Mouse (Mus musculus): ENCODE measurements at regions not wholly inside any gene's neighbourhood (a gene's known extent, or its start where the extent isn't known, plus 50 kb on each side); places are given as distances from the start of the nearest gene placed in this dataset.
"Not testable (repeated sequence)": the region's sequence is repeated elsewhere in the genome, so short reads cannot be mapped to it uniquely, and the experiment has no call there.

DNA sequence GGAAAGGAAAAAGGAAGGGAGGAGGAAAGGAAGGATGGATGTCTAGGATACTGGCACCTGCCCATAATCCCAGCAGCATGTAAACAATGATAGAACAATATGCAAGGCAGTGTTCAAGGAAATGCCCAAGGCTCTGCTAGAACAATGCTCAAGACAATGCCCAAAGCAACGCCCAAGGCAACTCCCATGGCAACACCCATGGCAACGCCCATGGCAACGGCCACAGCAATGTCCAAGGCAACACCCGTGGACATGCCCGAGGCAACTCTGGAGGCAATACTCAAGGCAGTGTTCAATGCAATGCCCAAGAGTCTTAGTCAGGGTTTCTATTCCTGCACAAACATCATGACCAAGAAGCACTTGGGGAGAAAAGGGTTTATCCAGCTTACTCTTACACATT lies 231.5 kb upstream of the Vmn1r3 start:
- ATAC-seq (ENCODE audit: low read depth): no peak
- no peak overlapping the region for H3K4me2 ChIP-seq (ENCODE audit: low read depth, low read length)
- H3K9me3 ChIP-seq (ENCODE audit: control insufficient read depth, low read length): no peaks in the 10 kb centered on the region
- DNase-seq (ENCODE audit: low spot score): no peak
- no peaks in the 10 kb centered on the region for H3K27me3 ChIP-seq (replicated peaks; ENCODE audit: control insufficient read depth, insufficient read depth, low read length)
- no peak overlapping the region for H3K4me3 ChIP-seq (ENCODE audit: low read depth, low read length)
- no peak overlapping the region for H3K27ac ChIP-seq (replicated peaks; ENCODE audit: low read depth, low read length)
- no peaks in the 10 kb centered on the region for H3K36me3 ChIP-seq (ENCODE audit: control insufficient read depth, insufficient read depth, low read length)
- H3K9ac ChIP-seq (ENCODE audit: low read depth, low read length): no peak overlapping the region
- no peaks in the 10 kb centered on the region for H3K4me1 ChIP-seq (ENCODE audit: control insufficient read depth, insufficient read depth, low read length)
- 81% methylated on average over 5 of the region's 5 CpGs for WGBS

DNA sequence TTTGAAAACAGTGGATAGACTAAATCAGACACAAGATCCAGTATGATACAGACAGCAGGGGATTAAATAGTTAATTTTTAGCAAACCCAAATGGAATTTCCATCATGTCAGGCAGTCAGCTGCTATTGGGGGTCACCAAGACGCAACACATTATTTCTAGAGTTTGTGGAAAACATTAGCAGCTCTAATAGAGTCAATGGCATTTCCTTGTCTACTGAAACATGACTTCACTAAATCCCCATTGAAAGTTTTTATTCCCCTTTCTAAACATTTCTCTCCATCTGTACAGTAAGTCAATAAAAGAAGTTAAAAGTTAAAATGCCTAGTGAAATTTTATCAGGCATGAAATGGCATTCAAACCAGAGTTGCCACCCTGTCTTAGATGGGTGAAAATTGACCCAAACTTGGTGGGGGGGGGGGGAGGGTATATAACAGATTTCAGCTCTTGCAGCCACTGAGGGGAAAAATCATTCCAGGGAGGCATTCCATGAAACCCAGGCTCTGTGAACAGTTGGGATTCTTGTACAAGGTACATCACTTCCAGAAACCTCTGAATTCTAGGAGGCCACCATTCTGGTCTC lies 229.4 kb upstream of the Vmn1r3 start:
- not testable (repeated sequence) for H3K4me3 ChIP-seq (ENCODE audit: low read depth, low read length); H3K36me3 ChIP-seq (ENCODE audit: control insufficient read depth, insufficient read depth, low read length); H3K4me1 ChIP-seq (ENCODE audit: control insufficient read depth, insufficient read depth, low read length); DNase-seq (ENCODE audit: low spot score); H3K9ac ChIP-seq (ENCODE audit: low read depth, low read length); ATAC-seq (ENCODE audit: low read depth); H3K9me3 ChIP-seq (ENCODE audit: control insufficient read depth, low read length); H3K27ac ChIP-seq (replicated peaks; ENCODE audit: low read depth, low read length); H3K4me2 ChIP-seq (ENCODE audit: low read depth, low read length); H3K27me3 ChIP-seq (replicated peaks; ENCODE audit: control insufficient read depth, insufficient read depth, low read length)
- 31% methylated on average over 1 of the region's 1 CpGs for WGBS

GRCm38 (mm10) chr4:3413493-3414441 lies 228.6 kb upstream of the Vmn1r3 start:
- WGBS: 69% methylated on average over 15 of the region's 15 CpGs
- no peaks in the 10 kb centered on the region for H3K9me3 ChIP-seq (ENCODE audit: control insufficient read depth, low read length)
- ATAC-seq (ENCODE audit: low read depth): no peak
- DNase-seq (ENCODE audit: low spot score): no peak
- no peak overlapping the region for H3K27ac ChIP-seq (replicated peaks; ENCODE audit: low read depth, low read length)
- H3K4me1 ChIP-seq (ENCODE audit: control insufficient read depth, insufficient read depth, low read length): no peaks in the 10 kb centered on the region
- H3K4me2 ChIP-seq (ENCODE audit: low read depth, low read length): no peak overlapping the region
- H3K27me3 ChIP-seq (replicated peaks; ENCODE audit: control insufficient read depth, insufficient read depth, low read length): no peaks in the 10 kb centered on the region
- no peaks in the 10 kb centered on the region for H3K36me3 ChIP-seq (ENCODE audit: control insufficient read depth, insufficient read depth, low read length)
- no peak overlapping the region for H3K9ac ChIP-seq (ENCODE audit: low read depth, low read length)
- no peak overlapping the region for H3K4me3 ChIP-seq (ENCODE audit: low read depth, low read length)

DNA sequence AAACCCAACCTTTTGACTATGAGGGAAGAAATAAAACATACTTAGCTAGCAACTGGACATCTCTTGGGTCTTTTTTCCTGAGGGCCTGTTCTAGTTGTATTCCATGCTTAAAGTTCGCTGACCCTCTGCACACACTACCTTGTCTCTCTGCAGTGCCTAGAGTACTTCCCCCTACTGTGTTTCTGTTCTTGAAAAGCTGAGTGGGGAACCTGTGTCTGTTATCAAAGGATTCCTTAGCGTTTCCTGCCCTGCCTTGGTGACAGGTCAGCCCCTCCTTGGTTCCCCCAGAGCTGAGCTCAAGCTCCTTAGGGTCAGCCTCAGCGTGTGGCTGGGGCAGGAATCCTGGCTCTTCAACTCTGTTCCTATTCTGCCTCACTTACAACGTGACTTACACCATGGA lies 227.2 kb upstream of the Vmn1r3 start:
- ATAC-seq (ENCODE audit: low read depth); DNase-seq (ENCODE audit: low spot score); H3K4me2 ChIP-seq (ENCODE audit: low read depth, low read length); H3K36me3 ChIP-seq (ENCODE audit: control insufficient read depth, insufficient read depth, low read length); H3K27me3 ChIP-seq (replicated peaks; ENCODE audit: control insufficient read depth, insufficient read depth, low read length); H3K4me1 ChIP-seq (ENCODE audit: control insufficient read depth, insufficient read depth, low read length); H3K27ac ChIP-seq (replicated peaks; ENCODE audit: low read depth, low read length); H3K4me3 ChIP-seq (ENCODE audit: low read depth, low read length); H3K9ac ChIP-seq (ENCODE audit: low read depth, low read length); H3K9me3 ChIP-seq (ENCODE audit: control insufficient read depth, low read length): not testable (repeated sequence)
- WGBS: 53% methylated on average over 4 of the region's 4 CpGs

DNA sequence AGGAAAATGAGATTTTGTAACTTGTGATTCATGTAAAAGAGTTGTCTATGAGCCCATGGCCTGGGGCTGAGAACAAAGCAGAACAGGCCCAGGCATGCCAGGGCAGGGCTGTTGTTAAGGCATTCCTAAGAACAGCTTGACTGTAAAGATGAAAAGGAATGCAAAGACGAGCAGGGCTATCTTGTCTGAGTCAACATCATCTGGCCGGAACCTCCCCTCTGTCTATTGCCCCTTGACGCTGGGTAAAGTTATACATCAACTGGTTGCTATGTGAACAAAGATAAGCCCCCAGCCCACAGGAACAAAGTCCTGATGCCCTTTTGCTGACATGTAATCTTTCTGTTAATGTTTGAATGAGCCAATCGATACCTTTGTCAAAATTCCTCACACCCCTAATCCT lies 217.7 kb upstream of the Vmn1r3 start:
- H3K9me3 ChIP-seq (ENCODE audit: control insufficient read depth, low read length); H3K36me3 ChIP-seq (ENCODE audit: control insufficient read depth, insufficient read depth, low read length); H3K27ac ChIP-seq (replicated peaks; ENCODE audit: low read depth, low read length); H3K4me1 ChIP-seq (ENCODE audit: control insufficient read depth, insufficient read depth, low read length); ATAC-seq (ENCODE audit: low read depth); H3K27me3 ChIP-seq (replicated peaks; ENCODE audit: control insufficient read depth, insufficient read depth, low read length); DNase-seq (ENCODE audit: low spot score); H3K4me3 ChIP-seq (ENCODE audit: low read depth, low read length); H3K4me2 ChIP-seq (ENCODE audit: low read depth, low read length); H3K9ac ChIP-seq (ENCODE audit: low read depth, low read length): not testable (repeated sequence)
- 81% methylated on average over 3 of the region's 4 CpGs for WGBS

- not testable (repeated sequence) for H3K9me3 ChIP-seq (ENCODE audit: control insufficient read depth, low read length); ATAC-seq (ENCODE audit: low read depth); H3K27ac ChIP-seq (replicated peaks; ENCODE audit: low read depth, low read length); H3K4me3 ChIP-seq (ENCODE audit: low read depth, low read length); H3K4me2 ChIP-seq (ENCODE audit: low read depth, low read length); H3K36me3 ChIP-seq (ENCODE audit: control insufficient read depth, insufficient read depth, low read length); H3K4me1 ChIP-seq (ENCODE audit: control insufficient read depth, insufficient read depth, low read length); DNase-seq (ENCODE audit: low spot score); H3K9ac ChIP-seq (ENCODE audit: low read depth, low read length); H3K27me3 ChIP-seq (replicated peaks; ENCODE audit: control insufficient read depth, insufficient read depth, low read length)
- 76% methylated on average over 2 of the region's 2 CpGs for WGBS
Observed at GRCm38 (mm10) chr4:3401766-3402165, 216.6 kb upstream of the Vmn1r3 start.

- WGBS: 88% methylated on average over 7 of the region's 8 CpGs
- not testable (repeated sequence) for H3K9me3 ChIP-seq (ENCODE audit: control insufficient read depth, low read length); ATAC-seq (ENCODE audit: low read depth)
Observed at GRCm38 (mm10) chr4:3391579-3391978, 206.4 kb upstream of the Vmn1r3 start.

GRCm38 (mm10) chr4:3373027-3373763 lies 188.0 kb upstream of the Vmn1r3 start:
- H3K36me3 ChIP-seq (ENCODE audit: control insufficient read depth, insufficient read depth, low read length); DNase-seq (ENCODE audit: low spot score); H3K27ac ChIP-seq (replicated peaks; ENCODE audit: low read depth, low read length); H3K9ac ChIP-seq (ENCODE audit: low read depth, low read length); ATAC-seq (ENCODE audit: low read depth); H3K4me3 ChIP-seq (ENCODE audit: low read depth, low read length); H3K27me3 ChIP-seq (replicated peaks; ENCODE audit: control insufficient read depth, insufficient read depth, low read length); H3K9me3 ChIP-seq (ENCODE audit: control insufficient read depth, low read length); H3K4me2 ChIP-seq (ENCODE audit: low read depth, low read length); H3K4me1 ChIP-seq (ENCODE audit: control insufficient read depth, insufficient read depth, low read length): not testable (repeated sequence)
- WGBS: 48% methylated on average over 8 of the region's 8 CpGs

More at GRCm38 (mm10) chr4:3391579-3391978, 206.4 kb upstream of the Vmn1r3 start:
- not testable (repeated sequence) for DNase-seq (ENCODE audit: low spot score); H3K27me3 ChIP-seq (replicated peaks; ENCODE audit: control insufficient read depth, insufficient read depth, low read length); H3K4me3 ChIP-seq (ENCODE audit: low read depth, low read length); H3K9ac ChIP-seq (ENCODE audit: low read depth, low read length); H3K4me2 ChIP-seq (ENCODE audit: low read depth, low read length); H3K36me3 ChIP-seq (ENCODE audit: control insufficient read depth, insufficient read depth, low read length); H3K4me1 ChIP-seq (ENCODE audit: control insufficient read depth, insufficient read depth, low read length); H3K27ac ChIP-seq (replicated peaks; ENCODE audit: low read depth, low read length)

Data from embryonic facial prominence, embryonic 14.5 days (tissue).